ENCODE assay signal across 24 mouse cellular contexts in the genomic region with DNA sequence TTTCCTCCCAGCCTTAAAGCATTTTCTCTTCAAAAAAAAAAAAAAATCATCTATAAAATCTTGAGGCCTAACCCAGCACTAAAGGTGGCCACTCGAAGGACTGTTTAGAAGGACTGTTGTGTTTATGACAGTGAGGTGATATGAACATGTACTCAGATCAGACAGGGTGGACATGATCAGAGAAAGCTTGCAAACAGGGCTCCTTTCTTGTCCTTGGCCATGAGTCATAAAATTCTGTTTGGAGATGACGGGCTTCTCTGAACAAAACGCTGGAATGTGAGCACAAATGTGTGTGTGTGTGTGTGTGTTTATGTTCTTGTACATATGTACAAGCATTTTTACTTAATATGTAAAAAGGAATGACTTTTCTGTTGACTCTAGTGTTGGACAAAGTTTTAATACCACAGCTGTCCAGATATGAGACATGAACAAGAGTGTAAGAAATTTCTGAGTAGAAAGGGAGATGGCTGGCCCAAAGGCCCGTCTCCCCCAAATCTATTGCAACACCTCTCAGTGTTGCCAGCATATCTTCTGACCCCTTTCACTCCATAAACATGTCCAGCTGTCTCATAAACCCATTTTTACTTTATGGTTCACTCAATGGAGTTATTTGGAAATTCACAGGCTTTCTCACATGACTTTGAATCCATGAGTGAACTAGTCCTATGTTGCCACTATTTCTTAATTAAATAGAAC. TPM values are rescaled to one million over a fixed set of nuclear protein-coding genes. Genes with fewer than 3 reads are reported as not detected.
DNase-seq lines count a peak whose midpoint lies in the region; ATAC-seq lines count a peak whose summit lies in the region.
"Had no signal": no experiment of that assay in that cellular context is flagged by ENCODE, and none has a peak within 500 bp of the region (broad histone marks: within the 10 kb centered on the region; RNA-seq: fewer than 3 reads in every experiment).

No protein-coding gene starts in this region.

- no peaks in the 10 kb centered on the region for H3K36me3 ChIP-seq in heart, embryonic 11.5 days (ENCODE audit: control insufficient read depth, insufficient read depth, low read length)
- H3K36me3 ChIP-seq in lung, embryonic 16.5 days (ENCODE audit: control insufficient read depth, insufficient read depth, low read length), result no peaks in the 10 kb centered on the region
- H3K36me3 ChIP-seq in midbrain, embryonic 11.5 days (ENCODE audit: control insufficient read depth, insufficient read depth, low read length), result no peaks in the 10 kb centered on the region
- no peaks in the 10 kb centered on the region for H3K36me3 ChIP-seq in midbrain, embryonic 15.5 days (replicated peaks)
- H3K36me3 ChIP-seq: forebrain, embryonic 10.5 days; heart, embryonic 12.5 days; heart, embryonic 15.5 days had no signal

- no peak overlapping the region for H3K27ac ChIP-seq in heart, embryonic 11.5 days (ENCODE audit: low read depth, low read length)
- peak overlapping the region; percentile 44; the same call in 1 of the 2 replicates for H3K27ac ChIP-seq in lung, embryonic 16.5 days (ENCODE audit: low read length)
- H3K27ac ChIP-seq in midbrain, embryonic 11.5 days (ENCODE audit: low read depth, low read length), result no peak overlapping the region
- H3K27ac ChIP-seq in midbrain, embryonic 15.5 days, result no peak overlapping the region
- H3K27ac ChIP-seq: forebrain, embryonic 10.5 days; forebrain, embryonic 13.5 days; heart, embryonic 15.5 days; hindbrain, embryonic 14.5 days; hindbrain, postnatal 0 days had no signal

- peak; percentile 17 to 29 for DNase-seq in heart, adult 9 months (ENCODE audit: low spot score in 2 of 2)
- DNase-seq in lung, postnatal 25 days (ENCODE audit: low spot score), result no peak
- peak; percentile 65 for DNase-seq in midbrain, embryonic 11.5 days (ENCODE audit: low spot score, missing footprints)
- no peak for DNase-seq in right cerebral cortex, adult 2 months (ENCODE audit: low spot score in 2 of 2)
- DNase-seq: adrenal gland, postnatal 10 days; cerebellum, adult 18-20 months; cerebellum, adult 9-10 months; cerebellum, postnatal 14 days; gastrocnemius, postnatal 10 days; gastrocnemius, postnatal 36 days; heart, postnatal 10 days; heart, postnatal 4 days had no signal

- 80% methylated on average over 4 of the region's 4 CpGs for WGBS in heart, embryonic 11.5 days (ENCODE audit: insufficient replicate concordance)
- WGBS in lung, embryonic 16.5 days, result 43% methylated on average over 4 of the region's 4 CpGs
- WGBS in midbrain, embryonic 11.5 days, result 88% methylated on average over 4 of the region's 4 CpGs
- WGBS in midbrain, embryonic 15.5 days, result 92% methylated on average over 4 of the region's 4 CpGs

- H3K9ac ChIP-seq in heart, embryonic 11.5 days (ENCODE audit: low read depth, low read length), result no peak overlapping the region
- no peak overlapping the region for H3K9ac ChIP-seq in lung, embryonic 16.5 days (ENCODE audit: low read length)
- no peak overlapping the region for H3K9ac ChIP-seq in midbrain, embryonic 11.5 days (ENCODE audit: low read length)
- H3K9ac ChIP-seq in midbrain, embryonic 15.5 days, result no peak overlapping the region
- H3K9ac ChIP-seq: forebrain, embryonic 13.5 days; heart, embryonic 12.5 days; heart, embryonic 15.5 days; hindbrain, embryonic 14.5 days had no signal

- H3K4me3 ChIP-seq in heart, embryonic 11.5 days (ENCODE audit: low read depth, low read length), result no peak overlapping the region
- H3K4me3 ChIP-seq in lung, embryonic 16.5 days (ENCODE audit: low read length), result no peak overlapping the region
- no peak overlapping the region for H3K4me3 ChIP-seq in midbrain, embryonic 11.5 days (ENCODE audit: low read depth, low read length)
- H3K4me3 ChIP-seq in midbrain, embryonic 15.5 days, result no peak overlapping the region
- H3K4me3 ChIP-seq: forebrain, embryonic 10.5 days; forebrain, embryonic 13.5 days; heart, embryonic 12.5 days; heart, embryonic 15.5 days had no signal

- 0 out of 2 replicates have a peak, but pooled peaks cover 2% of the 10 kb centered on the region for H3K4me1 ChIP-seq in heart, embryonic 11.5 days (ENCODE audit: control insufficient read depth, insufficient read depth, low read length)
- H3K4me1 ChIP-seq in lung, embryonic 16.5 days (replicated peaks; ENCODE audit: control insufficient read depth, insufficient read depth, low read length), result peaks cover 4% of the 10 kb centered on the region; the same call in 1 of the 2 replicates
- H3K4me1 ChIP-seq in midbrain, embryonic 11.5 days (ENCODE audit: control insufficient read depth, insufficient read depth, low read length), result no peaks in the 10 kb centered on the region
- no peaks in the 10 kb centered on the region for H3K4me1 ChIP-seq in midbrain, embryonic 15.5 days
- H3K4me1 ChIP-seq: forebrain, embryonic 13.5 days; heart, embryonic 12.5 days; heart, embryonic 15.5 days had no signal

- no peaks in the 10 kb centered on the region for H3K27me3 ChIP-seq in heart, embryonic 11.5 days (ENCODE audit: control insufficient read depth, insufficient read depth, low read length)
- H3K27me3 ChIP-seq in lung, embryonic 16.5 days (ENCODE audit: control insufficient read depth, insufficient read depth, low read depth, low read length), result no peaks in the 10 kb centered on the region
- H3K27me3 ChIP-seq in midbrain, embryonic 11.5 days (ENCODE audit: control insufficient read depth, insufficient read depth, low read length), result no peaks in the 10 kb centered on the region
- no peaks in the 10 kb centered on the region for H3K27me3 ChIP-seq in midbrain, embryonic 15.5 days (replicated peaks)
- H3K27me3 ChIP-seq: forebrain, embryonic 13.5 days; heart, embryonic 12.5 days; heart, embryonic 15.5 days had no signal

- no peak overlapping the region for H3K4me2 ChIP-seq in heart, embryonic 11.5 days
- no peak overlapping the region for H3K4me2 ChIP-seq in lung, embryonic 16.5 days (ENCODE audit: low read depth, low read length)
- H3K4me2 ChIP-seq in midbrain, embryonic 11.5 days, result no peak overlapping the region
- no peak overlapping the region for H3K4me2 ChIP-seq in midbrain, embryonic 15.5 days
- H3K4me2 ChIP-seq: forebrain, embryonic 13.5 days; heart, embryonic 12.5 days; heart, embryonic 15.5 days; hindbrain, embryonic 14.5 days had no signal

- H3K9me3 ChIP-seq in heart, embryonic 11.5 days (replicated peaks; ENCODE audit: control insufficient read depth, low read length), result no peaks in the 10 kb centered on the region
- H3K9me3 ChIP-seq in lung, embryonic 16.5 days (ENCODE audit: control insufficient read depth, low read length), result no peaks in the 10 kb centered on the region
- H3K9me3 ChIP-seq in midbrain, embryonic 11.5 days (ENCODE audit: control insufficient read depth, low read length), result no peaks in the 10 kb centered on the region
- no peaks in the 10 kb centered on the region for H3K9me3 ChIP-seq in midbrain, embryonic 15.5 days
- H3K9me3 ChIP-seq: forebrain, embryonic 10.5 days; forebrain, embryonic 13.5 days; heart, embryonic 12.5 days; heart, embryonic 15.5 days had no signal

- no peak for ATAC-seq in heart, embryonic 11.5 days (replicated peaks; ENCODE audit: insufficient number of reproducible peaks, low FRiP score, low TSS enrichment)
- ATAC-seq in lung, embryonic 16.5 days (ENCODE audit: low read depth), result peak; percentile 84
- no peak for ATAC-seq in midbrain, embryonic 11.5 days (ENCODE audit: low FRiP score)
- no peak for ATAC-seq in midbrain, embryonic 15.5 days (replicated peaks)
- ATAC-seq: CD4-positive, CD25-positive, alpha-beta regulatory T cell, adult 4 months; forebrain, embryonic 13.5 days; forebrain, embryonic 16.5 days; hindbrain, postnatal 0 days; inflammation-experienced regulatory T-cells, adult 6 months had no signal

RNA-seq across cellular contexts. Expression of gene Zeb2, which starts 13.4 kb away (rescaled TPM):
- polyA plus RNA-seq in heart, embryonic 11.5 days (2014; fragmentation: Nextera tagmentation; extraction: Ambion mirVana), result 27.2 and 27.5 TPM in 2 replicates
- polyA plus RNA-seq in lung, embryonic 16.5 days (2015; fragmentation: Nextera tagmentation; extraction: Ambion mirVana), result 77.3 and 84.3 TPM in 2 replicates
- polyA plus RNA-seq in midbrain, embryonic 11.5 days (2014; fragmentation: Nextera tagmentation; extraction: Ambion mirVana), result 61.2 and 69.9 TPM in 2 replicates
- 30.8 and 31.5 TPM in 2 replicates for polyA plus RNA-seq in midbrain, embryonic 15.5 days (2015; fragmentation: Nextera tagmentation; extraction: Ambion mirVana)

Comparison
In these comparisons a context has a peak if more than half of its experiments do, and no peak if none do; other contexts are left out.
1. DNase-seq: peak in heart, adult 9 months (2 of 2) and midbrain, embryonic 11.5 days (single experiment); none in lung, postnatal 25 days (single experiment) and right cerebral cortex, adult 2 months (0 of 2).